Mouse (Mus musculus) neural tube, embryonic 11.5 days (tissue): Measurements from ENCODE around the gene Vmn2r20. TPM values are rescaled to one million over a fixed set of nuclear protein-coding genes. Genes with fewer than 3 reads are reported as not detected.
"Not testable (repeated sequence)": the region's sequence is repeated elsewhere in the genome, so short reads cannot be mapped to it uniquely, and the experiment has no call there.

Experiments used
- ATAC-seq: fragments of 200-750 bp; cut with Nextera tagmentation; 2 replicates; pipeline ENCODE4 v1.8.0; 2017; ENCODE audit warnings: moderate number of reproducible peaks, mild to moderate bottlenecking, moderate TSS enrichment, moderate library complexity; ENCODE audit not compliant: insufficient read depth, low FRiP score, low TSS enrichment
- DNase-seq: peaks from one replicate; pipeline ENCODE4 v3.0.0-alpha.2; 2015; ENCODE audit warnings: low spot score
- H3K27ac ChIP-seq: fragments of 300-500 bp; sonication (generic); 2 replicates; pipeline ENCODE4 v1.5.1; 2014; ENCODE audit warnings: low read depth, mild to moderate bottlenecking, low read length
- H3K27me3 ChIP-seq: fragments of 300-500 bp; sonication (generic); 2 replicates; pipeline ENCODE4 v1.6.1; 2014; ENCODE audit warnings: mild to moderate bottlenecking, low read length, mixed read lengths; ENCODE audit not compliant: control insufficient read depth, insufficient read depth
- H3K36me3 ChIP-seq: fragments of 300-500 bp; sonication (generic); 2 replicates; pipeline ENCODE4 v1.6.1; 2014; ENCODE audit warnings: mild to moderate bottlenecking, low read length, moderate library complexity, mixed read lengths; ENCODE audit not compliant: control insufficient read depth, insufficient read depth
- H3K4me1 ChIP-seq: fragments of 300-500 bp; sonication (generic); 2 replicates; pipeline ENCODE4 v1.6.1; 2014; ENCODE audit warnings: low read length, mixed read lengths; ENCODE audit not compliant: control insufficient read depth, insufficient read depth
- H3K4me2 ChIP-seq: fragments of 300-500 bp; sonication (generic); 2 replicates; pipeline ENCODE4 v1.6.1; 2014; ENCODE audit warnings: low read depth, mild to moderate bottlenecking, moderate library complexity
- H3K4me3 ChIP-seq: fragments of 300-500 bp; sonication (generic); 2 replicates; pipeline ENCODE4 v1.5.1; 2014; ENCODE audit warnings: low read depth, low read length
- H3K9ac ChIP-seq: fragments of 300-500 bp; sonication (generic); 2 replicates; pipeline ENCODE4 v1.6.1; 2014; ENCODE audit warnings: mild to moderate bottlenecking, low read length
- H3K9me3 ChIP-seq: fragments of 300-500 bp; sonication (generic); 2 replicates; pipeline ENCODE4 v1.6.1; 2016; ENCODE audit warnings: low read length; ENCODE audit not compliant: control insufficient read depth
- WGBS: fragments of 180-500 bp; shearing (Covaris S2); extraction: QIAGEN DNeasy Blood & Tissue Kit; methylation state at CpG from one replicate; pipeline ENCODE4 v1.1.7; 2014; 5-methylcytosine and 5-hydroxymethylcytosine counted together
- polyA plus RNA-seq: library from polyadenylated mRNA; unstranded; fragments of >200 nt; fragmentation: Nextera tagmentation; extraction: Ambion mirVana; gene quantifications from 2 replicates; pipeline ENCODE4 v1.2.1, GENCODE M21; 2014

The Vmn2r20 gene
- polyA plus RNA-seq = not detected in 2 replicates

GRCm38 (mm10) chr6:123418016-123418415, at the start of gene Vmn2r20:
TSS of gene Vmn2r20 (minus strand) at chr6:123418116.
- H3K9me3 ChIP-seq, H3K4me2 ChIP-seq, H3K4me1 ChIP-seq, DNase-seq, H3K4me3 ChIP-seq, H3K36me3 ChIP-seq, H3K9ac ChIP-seq, H3K27ac ChIP-seq, ATAC-seq, H3K27me3 ChIP-seq: not testable (repeated sequence)
- WGBS = no CpG with 5 or more reads among the region's 4 CpGs

- no CpG with 5 or more reads among the region's 1 CpGs for WGBS
- not testable (repeated sequence) for H3K27me3 ChIP-seq, DNase-seq, H3K9ac ChIP-seq, H3K9me3 ChIP-seq, H3K4me3 ChIP-seq, H3K4me1 ChIP-seq, ATAC-seq, H3K27ac ChIP-seq, H3K4me2 ChIP-seq, H3K36me3 ChIP-seq
Measured at GRCm38 (mm10) chr6:123424413-123424812, 6.5 kb upstream of the Vmn2r20 start.

DNA sequence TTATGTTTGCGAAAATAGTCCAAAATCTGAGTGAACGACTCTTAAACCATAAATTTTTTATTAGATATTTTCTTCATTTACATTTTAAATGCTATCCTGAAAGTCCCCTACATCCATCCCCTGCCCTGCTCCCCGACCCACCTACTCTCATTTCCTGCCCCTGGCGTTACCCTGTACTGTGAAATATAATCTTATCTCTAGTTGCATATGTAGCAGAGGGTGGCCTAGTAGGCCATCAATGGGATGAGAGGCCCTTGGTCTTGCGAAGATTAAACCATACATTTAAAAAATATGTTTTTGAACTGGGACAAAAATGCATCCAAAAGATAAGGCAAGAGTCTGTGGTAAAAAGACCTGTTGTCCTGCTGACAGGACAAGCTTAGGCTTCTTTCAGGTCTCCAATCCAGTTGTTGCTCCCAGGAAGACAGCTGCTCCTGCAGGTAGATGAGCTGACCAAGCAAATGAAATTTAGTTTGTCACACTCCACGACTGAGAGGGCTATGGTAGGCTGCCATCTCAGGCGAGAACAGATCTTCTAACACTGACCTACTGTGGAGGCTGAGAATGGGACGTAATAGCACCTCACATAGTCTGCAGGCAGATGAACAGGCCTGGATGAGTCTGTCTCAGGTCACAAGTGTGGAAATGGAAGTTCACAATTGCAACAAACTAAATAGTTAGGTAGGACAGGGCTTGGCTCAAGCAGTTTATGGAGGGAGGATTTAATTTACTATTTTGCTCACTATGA, 10.8 kb downstream of the Vmn2r20 start:
- H3K4me1 ChIP-seq, H3K27me3 ChIP-seq, H3K36me3 ChIP-seq, ATAC-seq, H3K4me2 ChIP-seq, DNase-seq, H3K9me3 ChIP-seq, H3K4me3 ChIP-seq, H3K27ac ChIP-seq, H3K9ac ChIP-seq: not testable (repeated sequence)
- WGBS = no CpG with 5 or more reads among the region's 8 CpGs

GRCm38 (mm10) chr6:123388824-123389223, 29.1 kb downstream of the Vmn2r20 start:
- not testable (repeated sequence) for H3K9ac ChIP-seq, H3K27ac ChIP-seq, H3K36me3 ChIP-seq, H3K4me1 ChIP-seq, H3K9me3 ChIP-seq, ATAC-seq, H3K4me2 ChIP-seq, DNase-seq, H3K4me3 ChIP-seq, H3K27me3 ChIP-seq

DNA sequence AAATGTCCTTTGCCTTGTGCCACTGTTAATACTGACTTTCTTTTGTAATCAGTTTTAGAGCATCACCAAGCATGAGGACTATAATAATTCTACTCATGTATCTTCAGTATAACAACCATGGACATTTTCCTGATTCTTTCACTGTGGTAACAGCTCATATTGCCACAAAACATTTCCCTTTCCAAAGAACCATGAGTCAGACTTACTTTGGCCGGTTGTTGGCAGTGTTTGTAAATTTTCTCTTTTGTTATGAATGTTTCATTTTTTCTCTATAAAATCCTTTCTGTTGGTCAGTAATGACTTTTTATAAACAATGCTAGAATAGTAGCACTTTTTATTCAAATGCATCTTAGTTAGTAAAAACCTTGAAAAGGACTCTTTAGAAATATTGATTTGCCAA, 71.8 kb downstream of the Vmn2r20 start:
- H3K27me3 ChIP-seq = no peaks in the 10 kb centered on the region
- ATAC-seq (no peak), DNase-seq (no peak)
- no peak overlapping the region for H3K9ac ChIP-seq
- H3K4me3 ChIP-seq = no peak overlapping the region
- H3K9me3 ChIP-seq = no peaks in the 10 kb centered on the region
- H3K27ac ChIP-seq = no peak overlapping the region
- no peaks in the 10 kb centered on the region for H3K4me1 ChIP-seq
- 84% methylated on average over 1 of the region's 1 CpGs for WGBS
- no peak overlapping the region for H3K4me2 ChIP-seq
- H3K36me3 ChIP-seq = no peaks in the 10 kb centered on the region

DNA sequence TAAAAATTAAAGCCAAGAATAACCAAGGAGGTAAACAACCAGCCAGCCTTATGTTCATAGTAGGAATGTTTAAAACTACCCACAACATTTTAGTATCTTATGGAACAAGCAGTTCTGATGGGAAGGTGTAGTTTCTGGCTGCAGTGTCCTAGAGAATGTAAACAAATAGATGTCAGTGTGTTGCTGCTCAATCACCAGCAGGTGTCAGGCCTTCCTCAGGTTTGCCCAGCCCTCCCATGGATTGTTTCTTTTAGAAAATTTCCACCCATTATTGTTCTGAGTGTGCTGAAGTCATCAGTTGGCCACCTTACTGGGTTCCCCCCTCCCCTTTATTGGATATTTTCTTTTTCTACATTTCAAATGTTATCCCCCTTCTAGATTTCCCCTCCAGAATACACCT, 77.8 kb downstream of the Vmn2r20 start:
- Histone ChIP-seq H3K9ac (no peak overlapping the region), H3K27me3 (no peaks in the 10 kb centered on the region), H3K4me1 (no peaks in the 10 kb centered on the region), H3K4me2 (no peak overlapping the region), H3K4me3 (no peak overlapping the region), H3K36me3 (no peaks in the 10 kb centered on the region), H3K9me3 (no peaks in the 10 kb centered on the region), H3K27ac (no peak overlapping the region)
- DNase-seq (peak; percentile 11), ATAC-seq (no peak)

- Histone ChIP-seq H3K4me2 (no peak overlapping the region), H3K27me3 (no peaks in the 10 kb centered on the region), H3K9ac (no peak overlapping the region), H3K4me1 (no peaks in the 10 kb centered on the region), H3K9me3 (no peaks in the 10 kb centered on the region), H3K4me3 (no peak overlapping the region), H3K36me3 (no peaks in the 10 kb centered on the region), H3K27ac (no peak overlapping the region)
- ATAC-seq (no peak), DNase-seq (no peak)
- 48% methylated on average over 2 of the region's 2 CpGs for WGBS
Measured at GRCm38 (mm10) chr6:123332503-123332902, 85.4 kb downstream of the Vmn2r20 start.

Other genes with a start within 250 kb of the Vmn2r20 start
- gene Clec4b2, start 245.2 kb downstream of the Vmn2r20 start, polyA plus RNA-seq = not detected in 2 replicates
- gene Clec4n, start 188.3 kb downstream of the Vmn2r20 start, polyA plus RNA-seq = not detected in 2 replicates
- 0.27 TPM in 1 of 2 replicates, not detected in the other for gene Clec4d, start 156.0 kb downstream of the Vmn2r20 start, polyA plus RNA-seq
- not detected in 2 replicates for gene Clec4e, start 128.2 kb downstream of the Vmn2r20 start, polyA plus RNA-seq
- gene Vmn2r19, start 109.8 kb downstream of the Vmn2r20 start, polyA plus RNA-seq = not detected in 2 replicates
- gene Vmn2r21, start 115.3 kb upstream of the Vmn2r20 start, polyA plus RNA-seq = not detected in 2 replicates
- not detected in 2 replicates for gene Vmn2r22, start 232.6 kb upstream of the Vmn2r20 start, polyA plus RNA-seq